Mouse (Mus musculus): ENCODE results near the gene Gm10203.

DNA sequence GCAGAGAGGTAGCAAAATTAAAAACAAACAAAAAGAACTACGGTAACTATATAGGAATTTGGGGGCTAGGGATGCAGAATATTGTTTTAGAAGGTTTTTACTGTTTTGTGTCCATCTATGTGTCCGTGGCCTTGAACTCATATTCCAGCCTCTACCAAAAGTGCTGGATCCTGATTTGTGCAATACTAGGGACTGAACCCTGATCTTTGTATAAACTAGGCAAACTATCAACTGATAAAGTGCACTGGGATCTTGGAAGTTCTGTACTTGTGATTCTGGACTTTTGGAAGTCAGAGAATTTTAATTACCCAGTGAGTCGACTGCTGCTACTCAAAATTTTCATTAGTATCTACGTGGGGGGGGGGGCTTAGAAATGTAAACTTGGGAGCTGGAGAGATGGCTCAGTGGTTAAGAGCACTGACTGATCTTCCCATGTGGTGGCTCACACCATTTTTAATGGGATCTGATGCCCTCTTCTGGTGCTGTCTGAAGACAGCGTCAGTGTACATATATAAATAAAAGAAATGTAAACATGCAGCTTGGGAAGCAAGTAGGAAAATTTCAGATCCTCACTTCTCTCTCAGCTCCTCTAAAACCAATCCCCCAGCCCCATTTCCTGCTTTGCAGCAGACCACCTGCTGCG is 23.6 kb downstream of the Gm10203 start:
- TF ChIP-seq MAFK (IDR thresholded peaks at IDR 0.05; ENCODE audit: insufficient read depth, low read depth, low read length) (no peak), ZC3H11A (IDR thresholded peaks at IDR 0.05; ENCODE audit: borderline replicate concordance, low read depth, low read length) (no peak), ZNF384 (IDR thresholded peaks at IDR 0.05; ENCODE audit: low read depth, low read length) (no peak), HCFC1 (IDR thresholded peaks at IDR 0.05; ENCODE audit: borderline replicate concordance, insufficient read depth, low read length) (no peak), CHD2 (IDR thresholded peaks at IDR 0.05; ENCODE audit: low read depth, low read length) (no peak)

Measured in ES-E14 (cell line).